Mouse (Mus musculus): ENCODE measurements around the gene Cryaa. TPM values are rescaled to one million over a fixed set of nuclear protein-coding genes. Genes with fewer than 3 reads are reported as not detected.

Cryaa gene
- polyA plus RNA-seq, 1 experiment from 2014 or later, result not detected

DNA sequence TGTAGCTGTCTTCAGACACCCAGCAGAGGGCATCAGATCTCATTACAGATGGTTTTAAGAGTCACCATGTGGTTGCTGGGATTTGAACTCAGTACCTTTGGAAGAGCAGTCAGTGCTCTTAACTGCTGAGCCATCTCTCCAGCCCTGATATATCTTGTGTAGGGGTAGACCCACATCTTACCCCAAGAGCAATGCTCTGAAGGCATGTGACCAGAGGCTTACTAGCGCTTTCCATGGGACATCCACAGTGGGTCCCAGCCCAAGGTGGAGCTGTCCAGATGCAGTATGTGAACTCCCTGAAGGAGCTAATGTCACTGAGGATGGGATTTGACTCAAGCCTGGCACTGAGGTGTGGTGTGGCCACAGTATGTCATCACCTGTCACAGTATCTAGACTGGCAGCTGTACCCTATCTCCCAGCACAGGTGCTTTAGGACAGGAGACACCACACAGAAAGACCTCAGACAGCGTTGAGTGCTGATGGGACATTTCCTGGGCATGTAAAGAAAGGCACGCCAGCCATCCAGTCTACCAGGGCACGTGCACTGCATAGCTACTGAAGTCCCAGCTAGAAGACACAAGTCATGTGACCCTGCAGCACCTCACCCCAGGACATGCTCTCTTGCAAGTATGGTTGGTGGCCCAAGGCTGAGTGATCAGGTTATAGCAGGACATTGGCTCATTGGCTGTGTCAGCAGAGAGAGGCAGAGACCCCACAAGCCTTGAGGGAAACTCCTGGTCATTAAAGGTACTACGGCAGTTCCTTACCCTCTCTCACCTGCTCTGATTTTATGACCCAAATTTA, 31.2 kb upstream of the Cryaa start:
- H3K36me3 ChIP-seq (replicated peaks), result peaks cover 69% of the 10 kb centered on the region
- no peaks in the 10 kb centered on the region for H3K9me3 ChIP-seq
- H3K27ac ChIP-seq, result no peak overlapping the region
- H3K4me3 ChIP-seq, result no peak overlapping the region
- WGBS, result 96% methylated on average over 5 of the region's 5 CpGs
- DNase-seq (ENCODE audit: extremely low spot score, low spot score), result no peak
- H3K27me3 ChIP-seq (ENCODE audit: poor library complexity, severe bottlenecking), result no peaks in the 10 kb centered on the region
- peaks cover 4% of the 10 kb centered on the region; the same call in 1 of the 2 replicates for H3K4me1 ChIP-seq

DNA sequence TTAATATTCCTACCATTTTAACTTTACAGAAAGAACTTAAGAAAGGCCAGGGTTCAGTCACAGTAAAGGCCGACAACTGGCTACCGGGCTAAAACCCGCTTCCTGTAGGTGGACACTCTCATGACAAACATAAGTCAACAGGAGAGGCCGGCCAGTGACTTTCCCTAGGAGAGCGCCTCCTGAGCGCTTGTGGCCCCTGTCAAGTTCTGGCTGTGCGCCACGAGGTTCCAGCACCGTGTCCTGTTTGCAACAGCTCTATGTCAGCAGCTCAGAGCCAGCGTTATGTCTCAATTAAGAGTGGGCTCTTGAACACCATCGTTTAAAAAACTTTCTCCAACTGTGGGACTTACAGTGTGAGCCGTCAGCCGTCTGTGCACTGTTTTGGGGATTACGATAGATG, 25.5 kb upstream of the Cryaa start:
- Histone ChIP-seq H3K27ac (no peak overlapping the region), H3K4me1 (peaks cover 6% of the 10 kb centered on the region), H3K9me3 (no peaks in the 10 kb centered on the region), H3K4me3 (no peak overlapping the region), H3K27me3 (ENCODE audit: poor library complexity, severe bottlenecking) (no peaks in the 10 kb centered on the region), H3K36me3 (replicated peaks) (peaks cover 99% of the 10 kb centered on the region)
- WGBS, result 95% methylated on average over 14 of the region's 14 CpGs
- DNase-seq (ENCODE audit: extremely low spot score, low spot score), result no peak

DNA sequence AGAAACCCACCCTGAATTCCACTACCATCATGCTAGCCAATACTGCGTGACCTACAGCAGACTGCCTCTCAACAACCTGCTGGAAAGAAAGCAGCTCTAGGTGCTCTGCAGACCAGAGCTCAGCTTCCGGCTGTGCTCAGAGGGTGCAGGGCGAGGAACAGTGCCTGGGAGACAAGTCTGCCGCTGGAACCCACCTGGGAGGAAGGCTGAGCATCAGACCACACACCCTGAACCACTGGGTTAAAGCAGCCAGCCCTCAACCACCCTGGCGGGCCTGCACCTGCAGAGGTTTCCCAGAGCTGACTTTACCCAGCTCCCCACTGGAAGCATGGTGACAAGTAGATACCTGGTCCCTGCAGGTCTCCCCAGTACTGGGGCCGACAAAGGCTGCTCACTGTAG, 24.3 kb upstream of the Cryaa start:
- Histone ChIP-seq H3K4me1 (peaks cover 11% of the 10 kb centered on the region), H3K36me3 (replicated peaks) (peaks cover 91% of the 10 kb centered on the region), H3K9me3 (no peaks in the 10 kb centered on the region), H3K27me3 (ENCODE audit: poor library complexity, severe bottlenecking) (no peaks in the 10 kb centered on the region), H3K27ac (no peak overlapping the region), H3K4me3 (no peak overlapping the region)
- no peak for DNase-seq (ENCODE audit: extremely low spot score, low spot score)
- 87% methylated on average over 6 of the region's 6 CpGs for WGBS

- Histone ChIP-seq H3K9me3 (no peaks in the 10 kb centered on the region), H3K27ac (no peak overlapping the region), H3K4me1 (peaks cover 21% of the 10 kb centered on the region), H3K27me3 (ENCODE audit: poor library complexity, severe bottlenecking) (no peaks in the 10 kb centered on the region), H3K36me3 (replicated peaks) (peaks cover 70% of the 10 kb centered on the region), H3K4me3 (no peak overlapping the region)
- no peak for DNase-seq (ENCODE audit: extremely low spot score, low spot score)
- 88% methylated on average over 4 of the region's 4 CpGs for whole genome bisulfite sequencing
Measured at GRCm38 (mm10) chr17:31655366-31655765, 22.2 kb upstream of the Cryaa start.

GRCm38 (mm10) chr17:31656682-31657081, 20.9 kb upstream of the Cryaa start:
- Histone ChIP-seq H3K9me3 (no peaks in the 10 kb centered on the region), H3K4me1 (peaks cover 21% of the 10 kb centered on the region), H3K36me3 (replicated peaks) (peaks cover 57% of the 10 kb centered on the region), H3K27ac (no peak overlapping the region), H3K4me3 (peak overlapping the region; percentile 75; the same call in 1 of the 2 replicates), H3K27me3 (ENCODE audit: poor library complexity, severe bottlenecking) (no peaks in the 10 kb centered on the region)
- DNase-seq (ENCODE audit: extremely low spot score, low spot score), result no peak
- 90% methylated on average over 5 of the region's 5 CpGs for WGBS

- H3K9me3 ChIP-seq, result no peaks in the 10 kb centered on the region
- peak overlapping the region; percentile 96 for H3K27ac ChIP-seq
- peak overlapping the region; percentile 75 for H3K4me3 ChIP-seq
- no peak for DNase-seq (ENCODE audit: extremely low spot score, low spot score)
- H3K27me3 ChIP-seq (ENCODE audit: poor library complexity, severe bottlenecking), result no peaks in the 10 kb centered on the region
- H3K36me3 ChIP-seq (replicated peaks), result peaks cover 50% of the 10 kb centered on the region
- peaks cover 21% of the 10 kb centered on the region for H3K4me1 ChIP-seq
- 57% methylated on average over 12 of the region's 12 CpGs for WGBS
Measured at GRCm38 (mm10) chr17:31657141-31657983, 20.2 kb upstream of the Cryaa start.

DNA sequence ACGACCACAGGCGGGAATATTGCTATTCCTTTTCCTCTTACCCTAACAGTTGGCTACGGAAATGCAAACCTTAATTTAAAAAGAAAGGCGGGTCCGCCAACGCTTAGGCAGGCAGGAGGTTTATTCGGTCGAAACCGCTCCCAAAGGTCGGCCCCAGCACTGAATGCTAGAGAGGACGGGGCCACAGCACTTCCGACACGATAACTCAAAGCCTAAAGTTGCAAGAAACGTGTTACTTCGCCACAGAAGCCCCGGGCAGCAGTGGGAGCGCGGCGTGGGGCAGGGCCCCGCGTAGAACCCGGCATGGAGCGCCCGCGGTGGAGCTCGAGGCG, 19.5 kb upstream of the Cryaa start:
- Histone ChIP-seq H3K27ac (peak overlapping the region; percentile 96), H3K4me3 (peak overlapping the region; percentile 75), H3K4me1 (peaks cover 21% of the 10 kb centered on the region), H3K27me3 (ENCODE audit: poor library complexity, severe bottlenecking) (no peaks in the 10 kb centered on the region), H3K36me3 (replicated peaks) (peaks cover 43% of the 10 kb centered on the region), H3K9me3 (no peaks in the 10 kb centered on the region)
- WGBS, result under 1% methylated on average over 27 of the region's 27 CpGs
- DNase-seq (ENCODE audit: extremely low spot score, low spot score), result no peak

DNA sequence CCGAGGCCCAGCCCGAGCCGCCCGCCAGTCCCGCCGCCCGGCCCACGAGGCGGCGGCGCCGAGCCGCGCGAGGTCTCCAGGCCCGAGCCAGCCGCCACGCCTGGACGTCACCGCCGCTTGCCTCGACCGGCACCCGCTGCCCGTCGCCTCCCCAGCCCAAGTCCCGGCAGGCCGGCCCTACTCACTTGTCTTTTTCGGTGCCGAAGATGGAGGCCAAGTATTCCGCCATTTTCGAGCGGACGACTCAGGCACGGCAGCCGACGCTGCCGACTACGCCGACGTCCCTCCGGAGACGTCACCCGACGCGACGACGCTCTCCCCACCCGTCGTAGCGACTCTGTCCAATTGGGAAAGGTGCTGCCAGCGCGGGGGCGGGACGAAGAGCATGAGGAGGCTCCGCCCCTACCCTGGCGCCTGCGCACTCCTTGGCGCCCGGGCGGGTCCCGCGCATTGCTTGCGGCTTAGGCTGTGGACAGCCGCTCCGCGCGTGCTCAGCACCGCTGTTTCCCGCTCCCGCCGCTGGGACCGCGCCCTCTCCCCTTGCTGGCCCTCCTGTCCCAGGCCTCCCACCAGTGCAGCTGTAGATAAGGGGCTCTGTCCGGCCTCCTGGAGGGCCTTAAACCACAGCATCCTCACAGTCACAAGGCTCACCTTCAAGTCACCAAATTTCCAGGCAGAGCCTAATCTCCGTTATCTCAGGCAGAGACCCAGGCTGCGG, 19.0 kb upstream of the Cryaa start, which contains the start of gene U2af1:
Gene U2af1 (minus strand): TSS at position 425 of the 718 bp plus-strand sequence.
- H3K27ac ChIP-seq, result peak within 1 kb of the TSS; percentile 96
- peaks cover 38% of the 10 kb centered on the region for H3K36me3 ChIP-seq (replicated peaks)
- peak; percentile 96 for DNase-seq (ENCODE audit: extremely low spot score, low spot score)

GRCm38 (mm10) chr17:31660661-31661250, 16.9 kb upstream of the Cryaa start:
- Histone ChIP-seq H3K27me3 (ENCODE audit: poor library complexity, severe bottlenecking) (no peaks in the 10 kb centered on the region), H3K9me3 (no peaks in the 10 kb centered on the region), H3K4me3 (no peak overlapping the region), H3K4me1 (peaks cover 25% of the 10 kb centered on the region), H3K27ac (no peak overlapping the region), H3K36me3 (replicated peaks) (peaks cover 16% of the 10 kb centered on the region)
- no peak for DNase-seq (ENCODE audit: extremely low spot score, low spot score)
- 82% methylated on average over 8 of the region's 8 CpGs for WGBS

More for the DNA sequence above, 19.0 kb upstream of the Cryaa start, which contains the start of gene U2af1:
- H3K9me3 ChIP-seq, result no peaks in the 10 kb centered on the region
- no peaks in the 10 kb centered on the region for H3K27me3 ChIP-seq (ENCODE audit: poor library complexity, severe bottlenecking)
- H3K4me3 ChIP-seq, result peak within 1 kb of the TSS; percentile 75
- WGBS, result under 1% methylated on average over 77 of the region's 77 CpGs
- H3K4me1 ChIP-seq, result peaks cover 21% of the 10 kb centered on the region

GRCm38 (mm10) chr17:31662855-31663254, 14.8 kb upstream of the Cryaa start:
- Histone ChIP-seq H3K27ac (no peak overlapping the region), H3K4me1 (peaks cover 14% of the 10 kb centered on the region), H3K9me3 (no peaks in the 10 kb centered on the region), H3K4me3 (no peak overlapping the region), H3K27me3 (ENCODE audit: poor library complexity, severe bottlenecking) (no peaks in the 10 kb centered on the region), H3K36me3 (replicated peaks) (no peaks in the 10 kb centered on the region)
- no peak for DNase-seq (ENCODE audit: extremely low spot score, low spot score)

- H3K36me3 ChIP-seq (replicated peaks), result no peaks in the 10 kb centered on the region
- WGBS, result 16% methylated on average over 4 of the region's 4 CpGs
- H3K4me3 ChIP-seq, result no peak overlapping the region
- H3K27ac ChIP-seq, result no peak overlapping the region
- H3K9me3 ChIP-seq, result no peaks in the 10 kb centered on the region
- peaks cover 9% of the 10 kb centered on the region for H3K4me1 ChIP-seq
- no peaks in the 10 kb centered on the region for H3K27me3 ChIP-seq (ENCODE audit: poor library complexity, severe bottlenecking)
- peak; percentile 78 for DNase-seq (ENCODE audit: extremely low spot score, low spot score)
Measured at GRCm38 (mm10) chr17:31664760-31665159, 12.8 kb upstream of the Cryaa start.

DNA sequence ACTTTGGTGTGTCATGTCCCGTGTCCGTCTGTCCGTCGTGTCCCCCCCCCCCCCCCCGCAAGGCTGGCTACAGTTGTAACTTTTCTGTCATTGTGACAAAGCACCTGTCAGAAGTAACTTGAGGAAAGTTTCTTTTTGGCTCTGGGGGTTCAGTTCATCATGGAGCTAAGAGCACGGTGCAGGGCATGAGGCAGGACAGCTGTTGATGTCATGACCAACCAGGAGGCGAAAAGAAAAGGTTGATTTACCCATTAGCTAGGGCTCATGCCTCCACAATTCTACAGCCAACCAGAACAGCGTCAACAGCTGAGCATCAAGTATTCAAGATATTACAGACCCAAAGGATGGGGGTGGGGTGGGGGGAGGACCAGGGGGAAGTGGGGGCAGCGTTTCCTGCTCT, 9.3 kb upstream of the Cryaa start:
- Histone ChIP-seq H3K36me3 (replicated peaks) (no peaks in the 10 kb centered on the region), H3K4me1 (peaks cover 31% of the 10 kb centered on the region), H3K4me3 (no peak overlapping the region), H3K27me3 (ENCODE audit: poor library complexity, severe bottlenecking) (no peaks in the 10 kb centered on the region), H3K27ac (no peak overlapping the region), H3K9me3 (no peaks in the 10 kb centered on the region)
- WGBS, result 81% methylated on average over 9 of the region's 9 CpGs
- no peak for DNase-seq (ENCODE audit: extremely low spot score, low spot score)

All from forebrain, embryonic 10.5 days (tissue).